In the genomic region with DNA sequence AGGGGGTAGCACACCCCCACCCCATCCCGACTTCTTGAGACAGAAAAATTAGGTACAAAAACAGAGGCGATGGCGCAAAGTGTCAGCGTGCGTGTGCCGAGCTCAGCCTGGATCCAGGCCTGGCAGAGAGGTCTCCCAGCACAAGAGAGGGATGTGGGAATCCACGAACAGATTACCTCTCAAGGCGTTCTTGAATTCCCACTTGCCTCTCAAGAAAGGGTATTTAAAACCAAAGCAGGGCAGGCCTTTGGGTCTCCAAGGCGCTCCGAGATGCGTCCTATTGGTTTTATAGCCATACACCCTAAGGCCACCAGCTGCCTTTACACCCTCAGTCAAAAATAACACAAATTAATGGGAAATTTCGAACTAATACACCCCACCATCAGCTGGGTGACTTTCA, we compare ENCODE assay signal across 9 mouse cellular contexts. TPM values are rescaled to one million over a fixed set of nuclear protein-coding genes. Genes with fewer than 3 reads are reported as not detected.
DNase-seq lines count a peak whose midpoint lies in the region; ATAC-seq and TF ChIP-seq lines count a peak whose summit lies in the region.
"Had no signal": no experiment of that assay in that cellular context is flagged by ENCODE, and none has a peak within 500 bp of the region (broad histone marks: within the 10 kb centered on the region; RNA-seq: fewer than 3 reads in every experiment).

No protein-coding gene starts in this region.

- H3K9ac ChIP-seq in embryonic facial prominence, embryonic 14.5 days (ENCODE audit: low read depth, low read length), result peak overlapping the region; percentile 77
- peak overlapping the region; percentile 82 for H3K9ac ChIP-seq in intestine, embryonic 16.5 days (ENCODE audit: low read depth, low read length)
- H3K9ac ChIP-seq in neural tube, embryonic 13.5 days, result peak overlapping the region; percentile 57; the same call in 1 of the 2 replicates

- H3K4me1 ChIP-seq in embryonic facial prominence, embryonic 14.5 days (ENCODE audit: control insufficient read depth, insufficient read depth, low read length), result peaks cover 10% of the 10 kb centered on the region; the same call in 1 of the 2 replicates
- H3K4me1 ChIP-seq in intestine, embryonic 16.5 days (ENCODE audit: control insufficient read depth, insufficient read depth, low read length), result peaks cover 18% of the 10 kb centered on the region
- peaks cover 34% of the 10 kb centered on the region for H3K4me1 ChIP-seq in neural tube, embryonic 13.5 days (replicated peaks)

- no peaks in the 10 kb centered on the region for H3K9me3 ChIP-seq in embryonic facial prominence, embryonic 14.5 days (ENCODE audit: control insufficient read depth, low read length)
- no peaks in the 10 kb centered on the region for H3K9me3 ChIP-seq in intestine, embryonic 16.5 days (ENCODE audit: control insufficient read depth, low read length)
- H3K9me3 ChIP-seq in neural tube, embryonic 13.5 days, result no peaks in the 10 kb centered on the region

- peak overlapping the region; percentile 61; the same call in 1 of the 2 replicates for H3K27ac ChIP-seq in layer of hippocampus, adult 2 months
- no peak overlapping the region for H3K27ac ChIP-seq in embryonic facial prominence, embryonic 14.5 days (replicated peaks; ENCODE audit: low read depth, low read length)
- no peak overlapping the region; the same call in 1 of the 2 replicates for H3K27ac ChIP-seq in intestine, embryonic 16.5 days (ENCODE audit: low read length)
- H3K27ac ChIP-seq in neural tube, embryonic 13.5 days (replicated peaks), result no peak overlapping the region

- ATAC-seq in embryonic facial prominence, embryonic 14.5 days (ENCODE audit: low read depth), result no peak
- ATAC-seq in intestine, embryonic 16.5 days, result no peak
- ATAC-seq in neural tube, embryonic 13.5 days (ENCODE audit: low read depth), result no peak

- no peaks in the 10 kb centered on the region for H3K36me3 ChIP-seq in embryonic facial prominence, embryonic 14.5 days (ENCODE audit: control insufficient read depth, insufficient read depth, low read length)
- no peaks in the 10 kb centered on the region for H3K36me3 ChIP-seq in intestine, embryonic 16.5 days (ENCODE audit: control insufficient read depth, insufficient read depth, low read length)
- no peaks in the 10 kb centered on the region for H3K36me3 ChIP-seq in neural tube, embryonic 13.5 days

- H3K4me3 ChIP-seq in layer of hippocampus, adult 2 months, result peak overlapping the region; percentile 41; the same call in 1 of the 2 replicates
- peak overlapping the region; percentile 59 for H3K4me3 ChIP-seq in embryonic facial prominence, embryonic 14.5 days (ENCODE audit: low read depth, low read length)
- peak overlapping the region; percentile 67 for H3K4me3 ChIP-seq in intestine, embryonic 16.5 days (ENCODE audit: low read length)
- peak overlapping the region; percentile 42 for H3K4me3 ChIP-seq in neural tube, embryonic 13.5 days

- peaks cover 80% of the 10 kb centered on the region for H3K27me3 ChIP-seq in embryonic facial prominence, embryonic 14.5 days (replicated peaks; ENCODE audit: control insufficient read depth, insufficient read depth, low read length)
- H3K27me3 ChIP-seq in intestine, embryonic 16.5 days (replicated peaks; ENCODE audit: control insufficient read depth, insufficient read depth, low read length), result peaks cover 56% of the 10 kb centered on the region
- peaks cover 88% of the 10 kb centered on the region for H3K27me3 ChIP-seq in neural tube, embryonic 13.5 days

- H3K4me2 ChIP-seq in embryonic facial prominence, embryonic 14.5 days (ENCODE audit: low read depth, low read length), result peak overlapping the region; percentile 95
- H3K4me2 ChIP-seq in intestine, embryonic 16.5 days (ENCODE audit: low read depth, low read length), result peak overlapping the region; percentile 83
- H3K4me2 ChIP-seq in neural tube, embryonic 13.5 days, result peak overlapping the region; percentile 52

- DNase-seq in layer of hippocampus, adult 2 months (ENCODE audit: low spot score in 2 of 2), result no peak
- no peak for DNase-seq in layer of hippocampus, postnatal 25 days (ENCODE audit: extremely low spot score in 1 of 2, low spot score in 1 of 2)
- no peak for DNase-seq in embryonic facial prominence, embryonic 14.5 days (ENCODE audit: low spot score)
- DNase-seq in B cell, adult 2 months, result no peak
- DNase-seq in cerebellum, adult 9-10 months, result no peak
- no peak for DNase-seq in layer of hippocampus, postnatal 14 days (ENCODE audit: low spot score in 2 of 2)
- DNase-seq: cerebellum, adult 11 months had no signal

- TF ChIP-seq CTCF in layer of hippocampus, adult 2 months (conservative IDR thresholded peaks at IDR 0.05), result no peak

- whole genome bisulfite sequencing in embryonic facial prominence, embryonic 14.5 days, result 17% methylated on average over 12 of the region's 12 CpGs
- WGBS in intestine, embryonic 16.5 days, result 18% methylated on average over 12 of the region's 12 CpGs
- 5% methylated on average over 12 of the region's 12 CpGs for WGBS in neural tube, embryonic 13.5 days

RNA-seq across cellular contexts. Expression of a gene that starts 4.4 kb away (rescaled TPM):
- 1 to 10 TPM; 4.7 to 5.5 TPM for total RNA-seq in layer of hippocampus, adult 2 months (2021)
- total RNA-seq in layer of hippocampus, postnatal 25 days (2021), result 1 to 10 TPM; 4.1 to 5.7 TPM
- polyA plus RNA-seq in embryonic facial prominence, embryonic 14.5 days (2014; fragmentation: Nextera tagmentation; extraction: Ambion mirVana), result 5.1 and 5.3 TPM in 2 replicates
- polyA plus RNA-seq in intestine, embryonic 16.5 days (2015; fragmentation: Nextera tagmentation; extraction: Ambion mirVana), result 11.4 and 13.7 TPM in 2 replicates
- 5.0 and 5.5 TPM in 2 replicates for polyA plus RNA-seq in neural tube, embryonic 13.5 days (2015; fragmentation: Nextera tagmentation; extraction: Ambion mirVana)
- total RNA-seq in layer of hippocampus, postnatal 14 days (2021), result 1 to 10 TPM; 7.0 to 7.5 TPM
